Mouse (Mus musculus) embryonic facial prominence, embryonic 12.5 days (tissue): ENCODE measurements around the gene Stx11. TPM values are rescaled to one million over a fixed set of nuclear protein-coding genes. Genes with fewer than 3 reads are reported as not detected.
"Not testable (repeated sequence)": the region's sequence is repeated elsewhere in the genome, so short reads cannot be mapped to it uniquely, and the experiment has no call there.

Experiments used
- ATAC-seq: fragments of 200-750 bp; cut with Nextera tagmentation; 2 replicates; pipeline ENCODE4 v1.8.0; 2017; ENCODE audit not compliant: insufficient number of reproducible peaks, insufficient read depth, low FRiP score, low TSS enrichment
- H3K27ac ChIP-seq: fragments of 300-500 bp; sonication (generic); 2 replicates; pipeline ENCODE4 v1.5.1; 2016; ENCODE audit warnings: mild to moderate bottlenecking
- H3K27me3 ChIP-seq: fragments of 300-500 bp; sonication (generic); 2 replicates; pipeline ENCODE4 v1.6.1; 2016; ENCODE audit warnings: mild to moderate bottlenecking, moderate library complexity
- H3K36me3 ChIP-seq: fragments of 300-500 bp; sonication (generic); 2 replicates; pipeline ENCODE4 v1.6.1; 2016; ENCODE audit warnings: mild to moderate bottlenecking
- H3K4me1 ChIP-seq: fragments of 300-500 bp; sonication (generic); 2 replicates; pipeline ENCODE4 v1.6.1; 2016
- H3K4me2 ChIP-seq: fragments of 300-500 bp; sonication (generic); replicated peaks from 2 replicates; pipeline ENCODE4 v1.6.1; 2016; ENCODE audit warnings: mild to moderate bottlenecking, moderate library complexity
- H3K4me3 ChIP-seq: fragments of 300-500 bp; sonication (generic); 2 replicates; pipeline ENCODE4 v1.5.1; 2016; ENCODE audit warnings: mild to moderate bottlenecking
- H3K9ac ChIP-seq: fragments of 300-500 bp; sonication (generic); 2 replicates; pipeline ENCODE4 v1.6.1; 2016; ENCODE audit warnings: mild to moderate bottlenecking, moderate library complexity
- H3K9me3 ChIP-seq: fragments of 300-500 bp; sonication (generic); 2 replicates; pipeline ENCODE4 v1.6.1; 2016; ENCODE audit warnings: mild to moderate bottlenecking, moderate library complexity
- WGBS: fragments of 180-500 bp; shearing (Covaris S2); methylation state at CpG from one replicate; pipeline ENCODE4 v1.1.7; 2016; 5-methylcytosine and 5-hydroxymethylcytosine counted together
- polyA plus RNA-seq: library from polyadenylated mRNA; unstranded; fragments of >200 nt; fragmentation: Nextera tagmentation; extraction: Ambion mirVana; gene quantifications from 2 replicates; pipeline ENCODE4 v1.2.1, GENCODE M21; 2016

Gene Stx11
- polyA plus RNA-seq, 1 experiment from 2014 or later: 4.3 TPM

GRCm38 (mm10) chr10:12951358-12951757, 12.7 kb downstream of the Stx11 start:
- H3K4me2 ChIP-seq, H3K27me3 ChIP-seq, H3K36me3 ChIP-seq, H3K27ac ChIP-seq, H3K9ac ChIP-seq, ATAC-seq, H3K4me1 ChIP-seq, H3K9me3 ChIP-seq, H3K4me3 ChIP-seq: not testable (repeated sequence)
- WGBS: 55% methylated on average over 4 of the region's 4 CpGs

- Histone ChIP-seq H3K9ac (no peak overlapping the region), H3K4me2 (no peak overlapping the region), H3K36me3 (no peaks in the 10 kb centered on the region), H3K4me3 (no peak overlapping the region), H3K27me3 (no peaks in the 10 kb centered on the region), H3K27ac (no peak overlapping the region), H3K4me1 (no peaks in the 10 kb centered on the region), H3K9me3 (no peaks in the 10 kb centered on the region)
- 69% methylated on average over 7 of the region's 7 CpGs for WGBS
- no peak for ATAC-seq
These were observed 14.8 kb downstream of the Stx11 start for GRCm38 (mm10) chr10:12949299-12949698.

- Histone ChIP-seq H3K4me3 (no peak overlapping the region), H3K9ac (no peak overlapping the region), H3K27me3 (peaks cover 4% of the 10 kb centered on the region), H3K27ac (no peak overlapping the region), H3K9me3 (no peaks in the 10 kb centered on the region), H3K4me2 (no peak overlapping the region), H3K4me1 (no peaks in the 10 kb centered on the region), H3K36me3 (no peaks in the 10 kb centered on the region)
- WGBS: 91% methylated on average over 3 of the region's 3 CpGs
- no peak for ATAC-seq
These were observed 16.5 kb downstream of the Stx11 start for GRCm38 (mm10) chr10:12947606-12948005.

GRCm38 (mm10) chr10:12941018-12941761, 22.9 kb downstream of the Stx11 start:
- peak; percentile 75; the same call in 1 of the 2 replicates for ATAC-seq
- Histone ChIP-seq H3K27ac (no peak overlapping the region), H3K4me2 (peak overlapping the region; percentile 56), H3K4me3 (peak overlapping the region; percentile 38), H3K36me3 (no peaks in the 10 kb centered on the region), H3K9ac (peak overlapping the region; percentile 35), H3K27me3 (peaks cover 30% of the 10 kb centered on the region), H3K9me3 (no peaks in the 10 kb centered on the region), H3K4me1 (peaks cover 4% of the 10 kb centered on the region; the same call in 1 of the 2 replicates)
- 8% methylated on average over 63 of the region's 63 CpGs for WGBS

- 82% methylated on average over 2 of the region's 2 CpGs for WGBS
- Histone ChIP-seq H3K36me3 (no peaks in the 10 kb centered on the region), H3K9me3 (no peaks in the 10 kb centered on the region), H3K27ac (no peak overlapping the region), H3K9ac (no peak overlapping the region), H3K27me3 (peaks cover 30% of the 10 kb centered on the region), H3K4me2 (no peak overlapping the region), H3K4me1 (peaks cover 4% of the 10 kb centered on the region; the same call in 1 of the 2 replicates), H3K4me3 (no peak overlapping the region)
- no peak for ATAC-seq
These were observed 25.3 kb downstream of the Stx11 start for GRCm38 (mm10) chr10:12938763-12939162.

DNA sequence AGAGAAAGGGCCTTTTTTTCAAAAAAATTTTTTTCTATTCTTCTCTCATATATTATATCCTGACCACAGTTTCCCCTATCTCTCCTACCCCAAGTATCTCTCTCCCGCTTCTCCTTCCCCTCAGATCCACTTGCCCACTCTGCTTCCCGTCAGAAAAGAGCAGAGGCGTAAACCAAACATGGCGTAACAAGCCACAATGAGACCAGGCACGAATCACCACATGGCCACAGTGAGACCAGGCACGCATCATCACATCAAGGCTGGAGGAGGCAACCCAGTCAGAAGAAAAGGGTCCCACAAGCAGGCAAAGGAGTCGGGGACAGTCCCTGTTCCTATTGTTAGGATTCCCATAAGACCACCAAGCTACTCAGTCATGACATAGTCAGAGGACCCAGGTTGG, 28.0 kb downstream of the Stx11 start:
- no peak overlapping the region for H3K4me2 ChIP-seq
- no peaks in the 10 kb centered on the region for H3K36me3 ChIP-seq
- no peaks in the 10 kb centered on the region for H3K9me3 ChIP-seq
- H3K4me3 ChIP-seq: no peak overlapping the region
- 84% methylated on average over 7 of the region's 7 CpGs for WGBS
- H3K4me1 ChIP-seq: no peaks in the 10 kb centered on the region
- H3K27ac ChIP-seq: no peak overlapping the region
- no peak for ATAC-seq
- H3K9ac ChIP-seq: no peak overlapping the region
- peaks cover 10% of the 10 kb centered on the region for H3K27me3 ChIP-seq

DNA sequence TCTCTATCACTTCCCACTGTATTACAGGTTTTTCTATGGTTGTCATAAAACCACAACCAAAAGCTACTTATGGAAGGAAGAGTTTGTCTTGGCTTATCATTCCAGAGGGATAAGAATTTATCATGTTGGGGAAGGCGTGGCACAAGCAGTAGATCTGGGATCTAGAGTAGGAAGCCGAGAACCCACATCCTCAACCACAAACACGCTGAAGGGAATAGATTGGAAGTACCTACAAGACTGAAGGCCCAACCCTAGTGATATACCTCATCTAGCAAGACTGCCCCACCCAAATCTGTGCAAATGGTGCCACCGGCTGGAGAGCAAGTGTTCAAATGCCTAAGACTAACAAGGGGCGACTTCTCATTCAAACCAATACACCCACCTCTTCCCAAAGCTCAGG, 28.5 kb downstream of the Stx11 start:
- ATAC-seq: no peak
- Histone ChIP-seq H3K4me2 (no peak overlapping the region), H3K4me1 (0 out of 2 replicates have a peak, but pooled peaks cover 5% of the 10 kb centered on the region), H3K27me3 (peaks cover 5% of the 10 kb centered on the region), H3K9ac (no peak overlapping the region), H3K36me3 (no peaks in the 10 kb centered on the region), H3K4me3 (no peak overlapping the region), H3K27ac (no peak overlapping the region), H3K9me3 (no peaks in the 10 kb centered on the region)
- WGBS: 93% methylated on average over 5 of the region's 5 CpGs

- peak; percentile 56; the same call in 1 of the 2 replicates for ATAC-seq
These were observed 32.4 kb downstream of the Stx11 start for GRCm38 (mm10) chr10:12931492-12932400.

GRCm38 (mm10) chr10:12930351-12930905, 33.7 kb downstream of the Stx11 start:
- no peaks in the 10 kb centered on the region for H3K27me3 ChIP-seq
- ATAC-seq: no peak
- H3K4me3 ChIP-seq: no peak overlapping the region
- 37% methylated on average over 6 of the region's 6 CpGs for WGBS
- no peak overlapping the region for H3K9ac ChIP-seq
- H3K36me3 ChIP-seq: no peaks in the 10 kb centered on the region
- H3K27ac ChIP-seq: no peak overlapping the region
- 0 out of 2 replicates have a peak, but pooled peaks cover 8% of the 10 kb centered on the region for H3K4me1 ChIP-seq
- H3K9me3 ChIP-seq: no peaks in the 10 kb centered on the region
- no peak overlapping the region for H3K4me2 ChIP-seq

More at GRCm38 (mm10) chr10:12931492-12932400, 32.4 kb downstream of the Stx11 start:
- H3K36me3 ChIP-seq: no peaks in the 10 kb centered on the region
- no peak overlapping the region for H3K4me3 ChIP-seq
- 51% methylated on average over 10 of the region's 10 CpGs for WGBS
- peak overlapping the region; percentile 47; the same call in 1 of the 2 replicates for H3K27ac ChIP-seq
- no peaks in the 10 kb centered on the region for H3K9me3 ChIP-seq
- H3K4me1 ChIP-seq: 0 out of 2 replicates have a peak, but pooled peaks cover 8% of the 10 kb centered on the region
- H3K27me3 ChIP-seq: no peaks in the 10 kb centered on the region
- H3K9ac ChIP-seq: no peak overlapping the region
- no peak overlapping the region for H3K4me2 ChIP-seq

- Histone ChIP-seq H3K9ac (no peak overlapping the region), H3K27ac (no peak overlapping the region), H3K4me2 (no peak overlapping the region), H3K4me3 (no peak overlapping the region), H3K36me3 (no peaks in the 10 kb centered on the region), H3K4me1 (0 out of 2 replicates have a peak, but pooled peaks cover 8% of the 10 kb centered on the region), H3K9me3 (no peaks in the 10 kb centered on the region), H3K27me3 (no peaks in the 10 kb centered on the region)
- no peak for ATAC-seq
- WGBS: 60% methylated on average over 6 of the region's 6 CpGs
These were observed 34.3 kb downstream of the Stx11 start for GRCm38 (mm10) chr10:12929857-12930174.

GRCm38 (mm10) chr10:12929149-12929856, 34.8 kb downstream of the Stx11 start:
- H3K9me3 ChIP-seq: no peaks in the 10 kb centered on the region
- no peak overlapping the region for H3K9ac ChIP-seq
- 0 out of 2 replicates have a peak, but pooled peaks cover 8% of the 10 kb centered on the region for H3K4me1 ChIP-seq
- WGBS: 79% methylated on average over 7 of the region's 7 CpGs
- H3K27ac ChIP-seq: no peak overlapping the region
- no peak overlapping the region for H3K4me3 ChIP-seq
- H3K36me3 ChIP-seq: no peaks in the 10 kb centered on the region
- no peak for ATAC-seq
- no peaks in the 10 kb centered on the region for H3K27me3 ChIP-seq
- no peak overlapping the region for H3K4me2 ChIP-seq
